Mouse (Mus musculus): Measurements from ENCODE around the gene 6030458C11Rik. TPM values are rescaled to one million over a fixed set of nuclear protein-coding genes. Genes with fewer than 3 reads are reported as not detected.

6030458C11Rik gene
- polyA plus RNA-seq, 1 experiment from 2014 or later: 19.5 TPM

- peak; percentile 83 for TF ChIP-seq EP300 (IDR thresholded peaks at IDR 0.05; ENCODE audit: low read depth)
- TF ChIP-seq CTCF (IDR thresholded peaks at IDR 0.05; ENCODE audit: low read depth): no peak
- Histone ChIP-seq H3K4me2 (ENCODE audit: low read depth, low read length) (peak overlapping the region; percentile 26; the same call in 1 of the 2 replicates), H3K4me3 (ENCODE audit: low read depth, low read length) (no peak overlapping the region), H3K27ac (ENCODE audit: low read depth) (peak overlapping the region; percentile 8; the same call in 1 of the 2 replicates), H3K9me3 (ENCODE audit: low read length) (no peaks in the 10 kb centered on the region), H3K27me3 (ENCODE audit: insufficient read depth, low read length) (no peaks in the 10 kb centered on the region), H3K36me3 (replicated peaks; ENCODE audit: insufficient read depth, low read length) (peaks cover 59% of the 10 kb centered on the region), H3K9ac (replicated peaks) (no peak overlapping the region), H3K4me1 (ENCODE audit: insufficient read depth) (no peaks in the 10 kb centered on the region)
- peak; percentile 90 for ATAC-seq
- WGBS (ENCODE audit: insufficient replicate concordance): 65% methylated on average over 12 of the region's 12 CpGs
- no peak for DNase-seq
These were observed 33.5 kb upstream of the 6030458C11Rik start for GRCm38 (mm10) chr15:12857840-12858516.

- DNase-seq: no peak
- Histone ChIP-seq H3K27ac (ENCODE audit: low read depth) (no peak overlapping the region), H3K4me3 (ENCODE audit: low read depth, low read length) (no peak overlapping the region), H3K4me2 (ENCODE audit: low read depth, low read length) (no peak overlapping the region; the same call in 1 of the 2 replicates), H3K9ac (replicated peaks) (no peak overlapping the region), H3K27me3 (ENCODE audit: insufficient read depth, low read length) (no peaks in the 10 kb centered on the region), H3K36me3 (replicated peaks; ENCODE audit: insufficient read depth, low read length) (peaks cover 54% of the 10 kb centered on the region), H3K9me3 (ENCODE audit: low read length) (no peaks in the 10 kb centered on the region), H3K4me1 (ENCODE audit: insufficient read depth) (no peaks in the 10 kb centered on the region)
- no peak for ATAC-seq
- TF ChIP-seq EP300 (IDR thresholded peaks at IDR 0.05; ENCODE audit: low read depth) (no peak), CTCF (IDR thresholded peaks at IDR 0.05; ENCODE audit: low read depth) (no peak)
- 90% methylated on average over 6 of the region's 6 CpGs for WGBS (ENCODE audit: insufficient replicate concordance)
These were observed 32.3 kb upstream of the 6030458C11Rik start for GRCm38 (mm10) chr15:12856780-12857179.

GRCm38 (mm10) chr15:12853471-12853870 lies 29.0 kb upstream of the 6030458C11Rik start:
- 89% methylated on average over 8 of the region's 8 CpGs for WGBS (ENCODE audit: insufficient replicate concordance)
- Histone ChIP-seq H3K27ac (ENCODE audit: low read depth) (no peak overlapping the region), H3K4me1 (ENCODE audit: insufficient read depth) (no peaks in the 10 kb centered on the region), H3K27me3 (ENCODE audit: insufficient read depth, low read length) (no peaks in the 10 kb centered on the region), H3K36me3 (replicated peaks; ENCODE audit: insufficient read depth, low read length) (peaks cover 59% of the 10 kb centered on the region), H3K4me2 (ENCODE audit: low read depth, low read length) (no peak overlapping the region), H3K9ac (replicated peaks) (no peak overlapping the region), H3K4me3 (ENCODE audit: low read depth, low read length) (no peak overlapping the region), H3K9me3 (ENCODE audit: low read length) (no peaks in the 10 kb centered on the region)
- no peak for TF ChIP-seq CTCF (IDR thresholded peaks at IDR 0.05; ENCODE audit: low read depth)
- ATAC-seq: no peak
- no peak for DNase-seq

- no peaks in the 10 kb centered on the region for H3K4me1 ChIP-seq (ENCODE audit: insufficient read depth)
- no peak for TF ChIP-seq EP300 (IDR thresholded peaks at IDR 0.05; ENCODE audit: low read depth)
- TF ChIP-seq CTCF (IDR thresholded peaks at IDR 0.05; ENCODE audit: low read depth): peak; percentile 30
- H3K27ac ChIP-seq (ENCODE audit: low read depth): no peak overlapping the region
- WGBS (ENCODE audit: insufficient replicate concordance): 84% methylated on average over 4 of the region's 4 CpGs
- H3K4me3 ChIP-seq (ENCODE audit: low read depth, low read length): no peak overlapping the region
- no peaks in the 10 kb centered on the region for H3K27me3 ChIP-seq (ENCODE audit: insufficient read depth, low read length)
- H3K9ac ChIP-seq (replicated peaks): no peak overlapping the region
- H3K9me3 ChIP-seq (ENCODE audit: low read length): no peaks in the 10 kb centered on the region
- no peak for ATAC-seq
- DNase-seq: no peak
- H3K36me3 ChIP-seq (replicated peaks; ENCODE audit: insufficient read depth, low read length): peaks cover 54% of the 10 kb centered on the region
- H3K4me2 ChIP-seq (ENCODE audit: low read depth, low read length): no peak overlapping the region
These were observed 24.9 kb upstream of the 6030458C11Rik start for GRCm38 (mm10) chr15:12849373-12849772.

GRCm38 (mm10) chr15:12848196-12848975 lies 23.9 kb upstream of the 6030458C11Rik start:
- Histone ChIP-seq H3K9ac (replicated peaks) (no peak overlapping the region), H3K27me3 (ENCODE audit: insufficient read depth, low read length) (no peaks in the 10 kb centered on the region), H3K27ac (ENCODE audit: low read depth) (no peak overlapping the region), H3K4me3 (ENCODE audit: low read depth, low read length) (no peak overlapping the region), H3K9me3 (ENCODE audit: low read length) (no peaks in the 10 kb centered on the region), H3K4me1 (ENCODE audit: insufficient read depth) (no peaks in the 10 kb centered on the region), H3K4me2 (ENCODE audit: low read depth, low read length) (no peak overlapping the region), H3K36me3 (replicated peaks; ENCODE audit: insufficient read depth, low read length) (peaks cover 55% of the 10 kb centered on the region)
- 79% methylated on average over 11 of the region's 11 CpGs for WGBS (ENCODE audit: insufficient replicate concordance)
- no peak for TF ChIP-seq EP300 (IDR thresholded peaks at IDR 0.05; ENCODE audit: low read depth)
- no peak for TF ChIP-seq CTCF (IDR thresholded peaks at IDR 0.05; ENCODE audit: low read depth)
- ATAC-seq: no peak
- DNase-seq: no peak

DNA sequence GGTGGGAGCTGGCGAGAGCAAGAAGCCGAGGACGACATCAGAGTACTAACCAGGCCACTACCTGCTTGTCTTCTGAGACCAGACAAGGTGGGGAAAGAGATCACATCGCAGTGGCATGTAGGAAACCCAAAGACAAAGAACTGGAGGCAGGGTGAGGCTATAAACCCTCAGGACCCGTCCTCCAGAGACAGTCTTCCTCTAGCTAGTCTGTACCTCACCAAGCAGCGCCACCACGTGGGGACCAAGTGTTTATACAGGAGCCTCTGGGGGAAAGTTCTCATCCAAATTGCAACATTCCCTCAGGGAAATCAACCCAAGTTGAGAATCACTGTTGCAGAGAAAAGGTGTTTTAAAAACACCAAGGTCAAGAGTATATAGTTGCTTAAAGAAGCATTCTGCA lies 18.4 kb upstream of the 6030458C11Rik start:
- Histone ChIP-seq H3K4me2 (ENCODE audit: low read depth, low read length) (no peak overlapping the region), H3K36me3 (replicated peaks; ENCODE audit: insufficient read depth, low read length) (peaks cover 54% of the 10 kb centered on the region), H3K27ac (ENCODE audit: low read depth) (no peak overlapping the region), H3K4me3 (ENCODE audit: low read depth, low read length) (no peak overlapping the region), H3K27me3 (ENCODE audit: insufficient read depth, low read length) (no peaks in the 10 kb centered on the region), H3K9me3 (ENCODE audit: low read length) (no peaks in the 10 kb centered on the region), H3K9ac (replicated peaks) (no peak overlapping the region), H3K4me1 (ENCODE audit: insufficient read depth) (no peaks in the 10 kb centered on the region)
- WGBS (ENCODE audit: insufficient replicate concordance): 82% methylated on average over 7 of the region's 7 CpGs
- DNase-seq (no peak), ATAC-seq (no peak)
- no peak for TF ChIP-seq EP300 (IDR thresholded peaks at IDR 0.05; ENCODE audit: low read depth)
- peak; percentile 44 for TF ChIP-seq CTCF (IDR thresholded peaks at IDR 0.05; ENCODE audit: low read depth)
